ENCODE assay signal across 9 mouse cellular contexts in the genomic region with DNA sequence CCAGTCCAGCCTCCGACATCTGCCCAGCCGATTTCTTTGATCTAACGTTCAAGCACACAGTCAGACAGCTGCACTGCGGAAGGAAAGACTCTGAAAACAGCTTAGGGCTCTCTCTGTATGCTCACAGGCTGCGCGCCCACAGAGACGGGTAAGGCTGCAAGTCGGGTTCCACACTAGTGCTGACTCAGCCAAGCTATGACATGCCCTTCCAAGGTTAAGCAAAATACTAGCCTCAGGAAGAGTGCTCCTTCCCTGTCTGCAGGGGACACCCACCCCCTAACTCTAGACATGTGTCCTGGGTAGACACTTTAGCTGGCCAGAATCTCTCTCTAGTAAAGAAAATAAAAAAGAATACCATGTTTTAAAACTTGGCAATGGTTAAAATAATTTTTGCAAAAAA.
"Had no signal": no experiment of that assay in that cellular context is flagged by ENCODE, and none has a peak within 500 bp of the region (broad histone marks: within the 10 kb centered on the region; RNA-seq: fewer than 3 reads in every experiment).

No protein-coding gene starts in this region.

- DNase-seq: lung, adult 2 months; lung, postnatal 14 days; lung, postnatal 36 days; right cerebral cortex, postnatal 25 days; right cerebral cortex, postnatal 4 days; spleen, adult 18-20 months; thymus, adult 18-20 months; thymus, postnatal 14 days; thymus, postnatal 36 days had no signal
